Mouse (Mus musculus): ENCODE measurements around the gene Csrnp2. TPM values are rescaled to one million over a fixed set of nuclear protein-coding genes. Genes with fewer than 3 reads are reported as not detected.

The Csrnp2 gene
- polyA plus RNA-seq, 1 experiment from 2014 or later: 18.0 TPM

DNA sequence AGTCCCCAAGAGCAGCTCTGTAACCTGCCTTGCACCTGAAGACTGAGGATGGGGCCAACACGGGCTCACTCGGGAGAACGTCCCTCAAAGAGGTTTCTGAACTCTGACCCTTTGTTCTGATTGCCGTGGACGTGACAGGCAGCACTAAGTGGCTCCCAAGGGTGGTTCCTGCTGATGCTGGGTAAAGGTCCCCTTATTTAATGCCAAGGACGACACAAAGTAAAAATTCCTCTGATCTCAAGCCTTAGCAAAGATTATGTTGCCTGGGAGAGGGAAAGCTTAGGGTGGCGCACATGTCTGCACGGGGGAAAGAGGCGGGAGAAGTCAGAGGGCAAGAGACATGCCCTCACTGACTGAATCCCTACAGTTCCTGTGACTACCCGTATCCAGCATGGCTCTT, 58.8 kb downstream of the Csrnp2 start:
- H3K36me3 ChIP-seq (ENCODE audit: insufficient read depth): no peaks in the 10 kb centered on the region
- no peak overlapping the region for H3K9ac ChIP-seq
- DNase-seq (no peak), ATAC-seq (ENCODE audit: insufficient read depth) (no peak)
- no peak overlapping the region for H3K27ac ChIP-seq (ENCODE audit: low read depth)
- H3K9me3 ChIP-seq (ENCODE audit: low read depth, low read length): no peaks in the 10 kb centered on the region
- H3K4me2 ChIP-seq: no peak overlapping the region
- no peak overlapping the region for H3K4me3 ChIP-seq (ENCODE audit: low read depth, low read length)
- 44% methylated on average over 10 of the region's 10 CpGs for WGBS
- H3K27me3 ChIP-seq (ENCODE audit: insufficient read depth, low read length): no peaks in the 10 kb centered on the region
- TF ChIP-seq CTCF (IDR thresholded peaks at IDR 0.05; ENCODE audit: low read depth): no peak
- no peaks in the 10 kb centered on the region for H3K4me1 ChIP-seq (ENCODE audit: insufficient read depth)

DNA sequence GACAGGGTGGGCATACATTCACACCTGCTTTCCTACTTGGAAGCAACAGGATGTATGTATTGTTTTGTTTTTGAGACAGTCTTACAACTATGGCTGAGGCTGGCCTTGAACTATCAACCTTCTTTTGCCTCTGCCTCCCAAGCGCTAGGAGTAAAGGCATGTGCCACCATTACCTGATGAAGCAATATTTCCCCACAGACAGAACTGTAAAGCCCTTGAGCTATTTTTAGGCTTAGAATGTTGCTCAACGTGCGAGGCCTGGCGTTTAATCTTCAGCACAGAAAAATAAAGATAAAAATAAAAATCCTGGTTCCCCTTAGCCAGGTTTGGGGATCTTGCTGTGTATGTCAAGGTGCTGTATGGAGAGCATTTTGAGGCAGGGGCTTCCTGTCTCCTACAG, 59.2 kb downstream of the Csrnp2 start:
- Histone ChIP-seq H3K4me1 (ENCODE audit: insufficient read depth) (no peaks in the 10 kb centered on the region), H3K9ac (no peak overlapping the region), H3K27ac (ENCODE audit: low read depth) (no peak overlapping the region), H3K36me3 (ENCODE audit: insufficient read depth) (no peaks in the 10 kb centered on the region), H3K4me3 (ENCODE audit: low read depth, low read length) (no peak overlapping the region), H3K4me2 (no peak overlapping the region), H3K9me3 (ENCODE audit: low read depth, low read length) (no peaks in the 10 kb centered on the region), H3K27me3 (ENCODE audit: insufficient read depth, low read length) (no peaks in the 10 kb centered on the region)
- WGBS: 61% methylated on average over 4 of the region's 4 CpGs
- ATAC-seq (ENCODE audit: insufficient read depth): no peak
- DNase-seq: no peak
- TF ChIP-seq CTCF (IDR thresholded peaks at IDR 0.05; ENCODE audit: low read depth): no peak

- Histone ChIP-seq H3K27me3 (ENCODE audit: insufficient read depth, low read length) (no peaks in the 10 kb centered on the region), H3K9ac (no peak overlapping the region), H3K4me2 (no peak overlapping the region), H3K36me3 (ENCODE audit: insufficient read depth) (no peaks in the 10 kb centered on the region), H3K4me3 (ENCODE audit: low read depth, low read length) (no peak overlapping the region), H3K27ac (ENCODE audit: low read depth) (no peak overlapping the region), H3K9me3 (ENCODE audit: low read depth, low read length) (no peaks in the 10 kb centered on the region), H3K4me1 (ENCODE audit: insufficient read depth) (no peaks in the 10 kb centered on the region)
- ATAC-seq (ENCODE audit: insufficient read depth): no peak
- TF ChIP-seq CTCF (IDR thresholded peaks at IDR 0.05; ENCODE audit: low read depth): no peak
- WGBS: 59% methylated on average over 4 of the region's 4 CpGs
- no peak for DNase-seq
Measured at GRCm38 (mm10) chr15:100433234-100433633, 62.1 kb downstream of the Csrnp2 start.

- H3K4me1 ChIP-seq (ENCODE audit: insufficient read depth): no peaks in the 10 kb centered on the region
- peaks cover 2% of the 10 kb centered on the region for H3K27me3 ChIP-seq (ENCODE audit: insufficient read depth, low read length)
- H3K4me2 ChIP-seq: no peak overlapping the region
- H3K9me3 ChIP-seq (ENCODE audit: low read depth, low read length): no peaks in the 10 kb centered on the region
- DNase-seq: peak; percentile 26
- no peak overlapping the region for H3K27ac ChIP-seq (ENCODE audit: low read depth)
- no peaks in the 10 kb centered on the region for H3K36me3 ChIP-seq (ENCODE audit: insufficient read depth)
- TF ChIP-seq CTCF (IDR thresholded peaks at IDR 0.05; ENCODE audit: low read depth): no peak
- WGBS: 54% methylated on average over 11 of the region's 11 CpGs
- no peak overlapping the region for H3K4me3 ChIP-seq (ENCODE audit: low read depth, low read length)
- H3K9ac ChIP-seq: no peak overlapping the region
- no peak for ATAC-seq (ENCODE audit: insufficient read depth)
Measured at GRCm38 (mm10) chr15:100429959-100430565, 65.2 kb downstream of the Csrnp2 start.

Other genes with a start within 250 kb of the Csrnp2 start
- gene Tmprss12, start 214.7 kb downstream of the Csrnp2 start, polyA plus RNA-seq (2014; fragmentation: Nextera tagmentation; extraction: Ambion mirVana): not detected in 2 replicates
- 2.7 and 2.9 TPM in 2 replicates for gene Mettl7a1, start 191.3 kb downstream of the Csrnp2 start, polyA plus RNA-seq (2014; fragmentation: Nextera tagmentation; extraction: Ambion mirVana)
- gene Mettl7a3, start 160.6 kb downstream of the Csrnp2 start, polyA plus RNA-seq (2014; fragmentation: Nextera tagmentation; extraction: Ambion mirVana): 0.22 TPM in 1 of 2 replicates, not detected in the other
- gene Methig1, start 142.3 kb downstream of the Csrnp2 start, polyA plus RNA-seq (2014; fragmentation: Nextera tagmentation; extraction: Ambion mirVana): not detected in 2 replicates
- gene Mettl7a2, start 142.3 kb downstream of the Csrnp2 start, polyA plus RNA-seq (2014; fragmentation: Nextera tagmentation; extraction: Ambion mirVana): not detected in 2 replicates
- gene Higd1c, start 130.9 kb downstream of the Csrnp2 start, polyA plus RNA-seq (2014; fragmentation: Nextera tagmentation; extraction: Ambion mirVana): 0.38 TPM in 1 of 2 replicates, not detected in the other
- gene Gm5475, start 73.3 kb downstream of the Csrnp2 start, polyA plus RNA-seq (2014; fragmentation: Nextera tagmentation; extraction: Ambion mirVana): not detected in 2 replicates
- gene Slc11a2, start 70.4 kb downstream of the Csrnp2 start, polyA plus RNA-seq (2014; fragmentation: Nextera tagmentation; extraction: Ambion mirVana): 17.8 and 21.6 TPM in 2 replicates
- gene Letmd1, start 26.5 kb downstream of the Csrnp2 start, polyA plus RNA-seq (2014; fragmentation: Nextera tagmentation; extraction: Ambion mirVana): 20.6 and 22.9 TPM in 2 replicates
- 23.0 and 25.5 TPM in 2 replicates for gene Tfcp2, start 56.5 kb upstream of the Csrnp2 start, polyA plus RNA-seq (2014; fragmentation: Nextera tagmentation; extraction: Ambion mirVana)
- 6.5 and 7.6 TPM in 2 replicates for gene Pou6f1, start 104.5 kb upstream of the Csrnp2 start, polyA plus RNA-seq (2014; fragmentation: Nextera tagmentation; extraction: Ambion mirVana)
- gene Dazap2, start 119.9 kb upstream of the Csrnp2 start, polyA plus RNA-seq (2014; fragmentation: Nextera tagmentation; extraction: Ambion mirVana): 210 and 231 TPM in 2 replicates
- 9.5 and 11.9 TPM in 2 replicates for gene Smagp, start 141.5 kb upstream of the Csrnp2 start, polyA plus RNA-seq (2014; fragmentation: Nextera tagmentation; extraction: Ambion mirVana)
- 4.8 TPM in 2 replicates for gene Bin2, start 174.1 kb upstream of the Csrnp2 start, polyA plus RNA-seq (2014; fragmentation: Nextera tagmentation; extraction: Ambion mirVana)
- gene Cela1, start 192.4 kb upstream of the Csrnp2 start, polyA plus RNA-seq (2014; fragmentation: Nextera tagmentation; extraction: Ambion mirVana): 0.97 and 1.2 TPM in 2 replicates
- 0.07 and 0.25 TPM in 2 replicates for gene Galnt6, start 233.9 kb upstream of the Csrnp2 start, polyA plus RNA-seq (2014; fragmentation: Nextera tagmentation; extraction: Ambion mirVana)